Mouse (Mus musculus): ENCODE measurements around the gene Tctex1d2. TPM values are rescaled to one million over a fixed set of nuclear protein-coding genes. Genes with fewer than 3 reads are reported as not detected.

Tctex1d2 gene
- 1 to 10 TPM; 4.6 to 4.8 TPM for total RNA-seq (2021)
- long read RNA-seq, experiment 1, partial matches to known transcripts, result 0 of 1 reads
- long read RNA-seq, experiment 1, other reads (novel, unspliced or antisense), result 0 of 1 reads
- long read RNA-seq, experiment 2, transcript Tctex1d2-201 (5 exons, 838 nt), result major isoform, 5 of 6 reads
- long read RNA-seq, experiment 2, partial matches to known transcripts, result 0 of 6 reads
- long read RNA-seq, experiment 2, other reads (novel, unspliced or antisense), result 1 of 6 reads

GRCm38 (mm10) chr16:32419517-32420483, at the start of gene Tctex1d2:
Tctex1d2 (plus strand) TSS chr16:32419702.
- DNase-seq (ENCODE audit: low spot score in 2 of 2), result peak; percentile 88 to 95

- peak in 1 of 2 experiments; percentile 22 for DNase-seq (ENCODE audit: low spot score in 2 of 2)
These were observed 48.2 kb upstream of the Tctex1d2 start for GRCm38 (mm10) chr16:32371351-32371750.

GRCm38 (mm10) chr16:32379575-32379974, 39.9 kb upstream of the Tctex1d2 start:
- no peak for DNase-seq (ENCODE audit: low spot score in 2 of 2)

- no peak for DNase-seq (ENCODE audit: low spot score in 2 of 2)
These were observed 36.6 kb upstream of the Tctex1d2 start for GRCm38 (mm10) chr16:32382901-32383300.

GRCm38 (mm10) chr16:32384885-32385284, 34.6 kb upstream of the Tctex1d2 start:
- no peak for DNase-seq (ENCODE audit: low spot score in 2 of 2)

GRCm38 (mm10) chr16:32386826-32387225, 32.7 kb upstream of the Tctex1d2 start:
- no peak for DNase-seq (ENCODE audit: low spot score in 2 of 2)

GRCm38 (mm10) chr16:32389049-32389448, 30.5 kb upstream of the Tctex1d2 start:
- DNase-seq (ENCODE audit: low spot score in 2 of 2), result no peak

GRCm38 (mm10) chr16:32389841-32390240, 29.7 kb upstream of the Tctex1d2 start:
- DNase-seq (ENCODE audit: low spot score in 2 of 2), result no peak

GRCm38 (mm10) chr16:32390882-32391281, 28.6 kb upstream of the Tctex1d2 start:
- DNase-seq (ENCODE audit: low spot score in 2 of 2), result no peak

GRCm38 (mm10) chr16:32395679-32396540, 23.6 kb upstream of the Tctex1d2 start:
- DNase-seq (ENCODE audit: low spot score in 2 of 2), result no peak

- DNase-seq (ENCODE audit: low spot score in 2 of 2), result no peak
These were observed 23.0 kb upstream of the Tctex1d2 start for GRCm38 (mm10) chr16:32396541-32396835.

- no peak for DNase-seq (ENCODE audit: low spot score in 2 of 2)
These were observed 21.3 kb upstream of the Tctex1d2 start for GRCm38 (mm10) chr16:32398206-32398605.

- no peak for DNase-seq (ENCODE audit: low spot score in 2 of 2)
These were observed 19.2 kb upstream of the Tctex1d2 start, which contains the start of gene Tm4sf19 for GRCm38 (mm10) chr16:32400267-32400666. Tm4sf19 (plus strand) TSS chr16:32400506.

- DNase-seq (ENCODE audit: low spot score in 2 of 2), result no peak
These were observed 18.1 kb upstream of the Tctex1d2 start for GRCm38 (mm10) chr16:32401335-32401965.

- no peak for DNase-seq (ENCODE audit: low spot score in 2 of 2)
These were observed 16.7 kb upstream of the Tctex1d2 start for GRCm38 (mm10) chr16:32402818-32403217.

GRCm38 (mm10) chr16:32405716-32406115, 13.8 kb upstream of the Tctex1d2 start:
- no peak for DNase-seq (ENCODE audit: low spot score in 2 of 2)

GRCm38 (mm10) chr16:32406671-32407070, 12.8 kb upstream of the Tctex1d2 start:
- no peak for DNase-seq (ENCODE audit: low spot score in 2 of 2)

- no peak for DNase-seq (ENCODE audit: low spot score in 2 of 2)
These were observed 11.8 kb upstream of the Tctex1d2 start for GRCm38 (mm10) chr16:32407730-32408129.

- no peak for DNase-seq (ENCODE audit: low spot score in 2 of 2)
These were observed 2.0 kb upstream of the Tctex1d2 start for GRCm38 (mm10) chr16:32417457-32417856.

GRCm38 (mm10) chr16:32427506-32427905, 8.0 kb downstream of the Tctex1d2 start:
- DNase-seq (ENCODE audit: low spot score in 2 of 2), result no peak
